Mouse (Mus musculus): ENCODE data around the gene Olfr609. TPM values are rescaled to one million over a fixed set of nuclear protein-coding genes. Genes with fewer than 3 reads are reported as not detected.
"Not testable (repeated sequence)": the region's sequence is repeated elsewhere in the genome, so short reads cannot be mapped to it uniquely, and the experiment has no call there.

The Olfr609 gene
- total RNA-seq (2021): not detected

- intact Hi-C loops (cut with DNase I): no loop called here
- DNase-seq: no peak
Measured at GRCm38 (mm10) chr7:103497962-103498361, at the start of gene Olfr609. Gene Olfr609 (minus strand): TSS chr7:103498062.

DNA sequence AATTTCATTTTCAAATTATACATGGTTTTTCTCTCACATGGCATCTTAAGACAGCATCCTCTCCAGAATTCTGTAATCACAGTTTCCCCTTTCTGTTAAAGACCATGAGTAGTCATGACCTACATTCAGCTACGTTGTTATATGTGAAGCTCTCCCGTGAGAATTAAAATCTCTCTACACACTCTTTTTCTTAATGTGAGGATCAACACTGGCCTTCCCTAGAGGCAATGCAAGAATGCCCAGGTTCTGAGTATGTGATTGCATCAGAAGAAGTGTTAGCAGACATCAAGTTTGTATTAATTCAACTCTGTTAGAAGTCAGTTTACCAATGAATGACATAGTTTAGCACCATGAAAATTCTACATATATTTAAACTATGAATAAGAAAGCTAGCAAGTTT, 44.8 kb upstream of the Olfr609 start, which contains the start of gene Olfr612:
Olfr612 (minus strand) TSS at position 101 of the 400 bp plus-strand sequence.
- DNase-seq: not testable (repeated sequence)

DNA sequence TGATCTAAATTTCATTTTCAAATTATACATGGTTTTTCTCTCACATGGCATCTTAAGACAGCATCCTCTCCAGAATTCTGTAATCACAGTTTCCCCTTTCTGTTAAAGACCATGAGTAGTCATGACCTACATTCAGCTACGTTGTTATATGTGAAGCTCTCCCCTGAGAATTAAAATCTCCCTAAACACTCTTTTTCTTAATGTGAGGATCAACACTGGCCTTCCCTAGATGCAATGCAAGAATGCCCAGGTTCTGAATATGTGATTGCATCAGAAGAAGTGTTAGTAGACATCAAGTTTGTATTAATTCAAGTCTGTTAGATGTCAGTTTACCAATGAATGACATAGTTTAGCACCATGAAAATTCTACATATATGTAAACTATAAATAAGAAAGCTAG, 22.9 kb upstream of the Olfr609 start, which contains the start of gene Olfr611:
Olfr611 (minus strand) TSS at position 101 of the 400 bp plus-strand sequence.
- intact Hi-C loops (cut with DNase I); DNase-seq: not testable (repeated sequence)

More for the DNA sequence above, 44.8 kb upstream of the Olfr609 start, which contains the start of gene Olfr612:
- intact Hi-C loops (cut with DNase I): not testable (repeated sequence)

DNA sequence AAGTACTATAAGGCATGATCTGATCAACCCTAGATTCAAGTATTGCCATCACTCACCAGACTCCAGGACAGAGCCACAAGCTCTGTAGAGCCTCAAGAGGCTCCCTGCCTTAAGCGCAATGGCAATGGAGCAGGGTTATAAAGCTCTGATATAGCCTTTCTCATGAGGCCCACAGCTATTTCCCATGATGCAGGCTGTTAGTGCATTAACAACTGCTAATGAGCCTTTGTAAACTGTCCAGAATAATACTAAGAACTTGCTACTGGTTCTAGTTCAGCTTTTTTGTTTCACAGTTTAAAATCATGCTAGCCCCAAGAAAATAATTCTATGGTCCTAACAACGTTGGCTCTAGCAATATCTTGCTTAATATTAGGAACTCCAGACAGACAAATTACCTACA, 14.2 kb upstream of the Olfr609 start, which contains the start of gene Olfr610:
Olfr610 (minus strand) TSS at position 101 of the 400 bp plus-strand sequence.
- intact Hi-C loops (cut with DNase I): no loop called here
- no peak for DNase-seq

GRCm38 (mm10) chr7:103477106-103477505, 20.8 kb downstream of the Olfr609 start:
- intact Hi-C loops (cut with DNase I): not testable (repeated sequence)

DNA sequence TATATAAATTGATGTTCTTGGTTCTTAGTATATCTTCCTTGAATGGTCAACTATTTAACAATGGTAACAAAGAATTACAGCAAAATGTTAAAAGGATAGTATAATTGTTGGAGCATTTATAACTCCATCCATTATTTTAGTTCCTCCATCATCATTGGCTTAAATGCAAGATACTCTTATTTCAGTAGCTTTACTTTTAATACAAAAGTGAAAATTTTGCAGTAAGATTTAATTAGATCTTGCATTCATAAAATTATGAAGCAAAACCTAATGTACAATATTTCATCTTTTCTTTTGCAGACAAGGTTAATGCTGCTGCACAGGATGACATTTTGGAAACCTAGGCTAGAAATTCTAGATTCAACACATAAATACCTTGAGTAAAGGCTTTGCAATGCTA, 28.3 kb downstream of the Olfr609 start, which contains the start of gene Olfr608:
Olfr608 (plus strand) TSS at position 301 of the 400 bp plus-strand sequence.
- DNase-seq: no peak
- intact Hi-C loops (cut with DNase I): no loop called here

More at GRCm38 (mm10) chr7:103477106-103477505, 20.8 kb downstream of the Olfr609 start:
- DNase-seq: not testable (repeated sequence)

DNA sequence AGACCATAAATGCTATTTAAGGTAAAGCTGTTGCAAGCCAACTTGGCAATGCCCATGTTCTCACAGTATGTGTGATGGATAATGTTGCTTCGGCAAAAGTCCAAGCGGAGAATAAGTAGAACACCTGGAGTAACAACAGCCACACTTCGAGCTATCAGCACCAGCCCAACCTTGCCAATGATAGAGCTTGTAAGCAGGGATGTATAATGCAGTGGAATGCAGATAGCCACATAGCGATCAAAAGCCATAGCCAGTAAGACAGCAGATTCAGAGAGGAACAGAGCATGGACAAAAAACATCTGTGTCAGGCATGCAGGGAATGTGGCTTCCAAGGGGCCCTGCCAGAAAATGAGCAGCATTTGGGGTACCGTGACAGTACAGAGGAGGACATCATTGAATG, 37.3 kb downstream of the Olfr609 start:
- DNase-seq: no peak
- intact Hi-C loops (cut with DNase I): no loop called here

DNA sequence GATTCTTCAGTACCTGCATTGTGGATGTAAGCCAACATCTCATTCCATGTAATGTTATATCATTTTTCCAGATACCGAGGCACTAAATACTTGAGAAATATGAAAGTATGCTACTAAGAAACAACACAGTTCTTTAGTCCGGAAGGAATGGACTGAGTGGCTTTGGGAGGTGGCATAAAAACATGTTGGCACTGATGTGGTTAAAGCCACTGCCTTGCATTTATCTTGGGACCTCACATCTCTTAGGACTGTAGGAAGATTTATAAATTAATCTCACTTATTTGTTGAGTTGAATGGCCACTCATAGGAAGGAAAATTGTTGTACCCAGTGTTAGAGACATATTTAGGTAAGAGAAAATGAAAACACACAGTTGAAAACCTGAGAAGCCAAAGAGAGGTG, 49.1 kb downstream of the Olfr609 start, which contains the start of gene Olfr606:
Olfr606 (plus strand) TSS at position 301 of the 400 bp plus-strand sequence.
- DNase-seq: no peak
- intact Hi-C loops (cut with DNase I): no loop called here

- intact Hi-C loops (cut with DNase I): no loop called here
- no peak for DNase-seq
Measured at GRCm38 (mm10) chr7:103445339-103445738, 52.5 kb downstream of the Olfr609 start, which contains the start of gene Olfr605. Gene Olfr605 (minus strand): TSS chr7:103445439.

Other genes with a start within 250 kb of the Olfr609 start
- not detected for gene Usp17ld, start 245.6 kb downstream of the Olfr609 start, total RNA-seq (2021)
- gene Olfr596, start 192.4 kb downstream of the Olfr609 start, total RNA-seq (2021): not detected
- not detected for gene Olfr597, start 181.7 kb downstream of the Olfr609 start, total RNA-seq (2021)
- gene Olfr598, start 174.5 kb downstream of the Olfr609 start, total RNA-seq (2021): not detected
- not detected for gene Olfr599, start 162.1 kb downstream of the Olfr609 start, total RNA-seq (2021)
- gene Olfr600, start 148.4 kb downstream of the Olfr609 start, total RNA-seq (2021): not detected
- gene Olfr601, start 135.4 kb downstream of the Olfr609 start, total RNA-seq (2021): not detected
- gene Olfr603, start 111.9 kb downstream of the Olfr609 start, total RNA-seq (2021): not detected
- gene Usp17lc, start 83.0 kb downstream of the Olfr609 start, total RNA-seq (2021): not detected
- gene Olfr605, start 52.6 kb downstream of the Olfr609 start, total RNA-seq (2021): not detected
- not detected for gene Olfr606, start 49.0 kb downstream of the Olfr609 start, total RNA-seq (2021)
- not detected for gene Olfr607, start 33.9 kb downstream of the Olfr609 start, total RNA-seq (2021)
- gene Olfr608, start 28.2 kb downstream of the Olfr609 start, total RNA-seq (2021): not detected
- gene Olfr610, start 14.1 kb upstream of the Olfr609 start, total RNA-seq (2021): not detected
- gene Olfr611, start 22.8 kb upstream of the Olfr609 start, total RNA-seq (2021): not detected
- gene Olfr612, start 44.7 kb upstream of the Olfr609 start, total RNA-seq (2021): not detected
- not detected for gene Olfr613, start 50.0 kb upstream of the Olfr609 start, total RNA-seq (2021)
- gene Olfr615, start 58.0 kb upstream of the Olfr609 start, total RNA-seq (2021): not detected
- gene Olfr616, start 71.1 kb upstream of the Olfr609 start, total RNA-seq (2021): not detected
- gene Olfr617, start 75.0 kb upstream of the Olfr609 start, total RNA-seq (2021): not detected
- gene Olfr618, start 92.0 kb upstream of the Olfr609 start, total RNA-seq (2021): not detected
- gene Olfr619, start 102.5 kb upstream of the Olfr609 start, total RNA-seq (2021): not detected
- gene Olfr620, start 114.5 kb upstream of the Olfr609 start, total RNA-seq (2021): not detected
- gene Olfr622, start 144.6 kb upstream of the Olfr609 start, total RNA-seq (2021): not detected
- gene Olfr623, start 165.6 kb upstream of the Olfr609 start, total RNA-seq (2021): not detected
- gene Olfr624, start 173.1 kb upstream of the Olfr609 start, total RNA-seq (2021): not detected
- not detected for gene Olfr625-ps1, start 184.7 kb upstream of the Olfr609 start, total RNA-seq (2021)
- gene Olfr243, start 216.6 kb upstream of the Olfr609 start, total RNA-seq (2021): not detected
- not detected for gene Olfr628, start 232.3 kb upstream of the Olfr609 start, total RNA-seq (2021)
- not detected for gene Olfr629, start 246.9 kb upstream of the Olfr609 start, total RNA-seq (2021)